In genomic region chr6:94919194-94919743, GRCm38 (mm10) we compare ENCODE assay signal across 18 mouse cellular contexts.
"Had no signal": no experiment of that assay in that cellular context is flagged by ENCODE, and none has a peak within 500 bp of the region (broad histone marks: within the 10 kb centered on the region; RNA-seq: fewer than 3 reads in every experiment).

No protein-coding gene starts in this region.

- H3K27me3 ChIP-seq: liver, embryonic 13.5 days; midbrain, embryonic 13.5 days; neural tube, embryonic 13.5 days; stomach, embryonic 15.5 days had no signal

- H3K27ac ChIP-seq: layer of hippocampus, adult 2 months; liver, embryonic 13.5 days; midbrain, embryonic 10.5 days; midbrain, embryonic 13.5 days; neural tube, embryonic 13.5 days; stomach, embryonic 15.5 days had no signal

- H3K9me3 ChIP-seq: liver, embryonic 13.5 days; midbrain, embryonic 10.5 days; midbrain, embryonic 13.5 days; neural tube, embryonic 13.5 days; stomach, embryonic 15.5 days had no signal

- H3K36me3 ChIP-seq: liver, embryonic 13.5 days; midbrain, embryonic 10.5 days; midbrain, embryonic 13.5 days; neural tube, embryonic 13.5 days; stomach, embryonic 15.5 days had no signal

- H3K4me2 ChIP-seq: liver, embryonic 13.5 days; midbrain, embryonic 13.5 days; neural tube, embryonic 13.5 days; stomach, embryonic 15.5 days had no signal

- H3K4me1 ChIP-seq: liver, embryonic 13.5 days; midbrain, embryonic 10.5 days; midbrain, embryonic 13.5 days; neural tube, embryonic 13.5 days had no signal

- H3K9ac ChIP-seq: liver, embryonic 13.5 days; midbrain, embryonic 13.5 days; neural tube, embryonic 13.5 days; stomach, embryonic 15.5 days had no signal

- ATAC-seq: midbrain, embryonic 13.5 days; midbrain, embryonic 16.5 days had no signal

- H3K4me3 ChIP-seq: layer of hippocampus, adult 2 months; liver, embryonic 13.5 days; midbrain, embryonic 10.5 days; midbrain, embryonic 13.5 days; myocyte; neural tube, embryonic 13.5 days; stomach, embryonic 15.5 days had no signal

- DNase-seq: kidney, postnatal 14 days; kidney, postnatal 4 days; layer of hippocampus, adult 9-11 months; liver, embryonic 13.5 days; lung, adult 2 months; lung, postnatal 14 days; lung, postnatal 4 days; retina, postnatal 1 day; right cerebral cortex, postnatal 25 days; spleen, adult 18-20 months; thymus, postnatal 36 days had no signal
